Mouse (Mus musculus): ENCODE data around the gene Suds3. TPM values are rescaled to one million over a fixed set of nuclear protein-coding genes. Genes with fewer than 3 reads are reported as not detected.

Gene Suds3
- total and polyA plus RNA-seq, 3 experiments: 67.8 to 102 TPM; not detected in 1

DNA sequence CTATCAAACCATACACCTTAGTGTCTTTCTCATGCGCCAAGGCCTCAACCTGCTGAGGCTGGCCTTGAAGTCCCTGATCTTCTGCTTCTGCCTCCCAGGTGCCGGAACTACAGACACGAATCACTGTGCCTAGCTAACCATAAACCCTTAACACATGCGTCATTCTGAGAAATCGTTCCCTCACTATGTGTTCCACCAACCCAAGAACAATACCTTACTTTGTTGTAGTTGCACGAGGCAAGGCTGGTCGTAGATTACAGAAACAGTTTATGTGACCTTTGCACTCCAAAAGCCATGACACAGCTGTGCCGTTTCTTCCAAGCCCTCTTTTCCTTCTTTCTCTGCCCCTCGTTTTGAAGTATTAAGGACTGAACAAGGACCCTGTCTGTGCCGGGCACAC lies 44.6 kb upstream of the Suds3 start:
- TF ChIP-seq GATA1 (IDR thresholded peaks at IDR 0.05; ENCODE audit: low read depth, low read length): no peak
- TF ChIP-seq MXI1 (IDR thresholded peaks at IDR 0.05; ENCODE audit: low read depth, low read length): no peak
- no peak for TF ChIP-seq SMC3 (IDR thresholded peaks at IDR 0.05; ENCODE audit: low read depth, low read length)
- no peak for TF ChIP-seq CHD2 (IDR thresholded peaks at IDR 0.05; ENCODE audit: low read length)
- TF ChIP-seq KAT2A (conservative IDR thresholded peaks at IDR 0.05; ENCODE audit: low read depth, low read length): no peak
- no peak for TF ChIP-seq TCF12 (IDR thresholded peaks at IDR 0.05; ENCODE audit: low read depth, low read length)
- TF ChIP-seq NELFE (IDR thresholded peaks at IDR 0.05; ENCODE audit: low read depth, low read length): no peak
- TF ChIP-seq BHLHE40 (IDR thresholded peaks at IDR 0.05; ENCODE audit: borderline replicate concordance, low read depth, low read length): no peak
- TF ChIP-seq ZC3H11A (IDR thresholded peaks at IDR 0.05; ENCODE audit: low read depth, low read length): no peak
- TF ChIP-seq ZMIZ1 (IDR thresholded peaks at IDR 0.05; ENCODE audit: low read depth, low read length): no peak
- TF ChIP-seq CTCF (IDR thresholded peaks at IDR 0.05 in 2 of 3, conservative IDR thresholded peaks at IDR 0.05 in 1 of 3; ENCODE audit: control insufficient read depth in 1 of 3, insufficient read depth in 1 of 3, low read depth in 2 of 3, low read length in 3 of 3, poor library complexity in 1 of 3, severe bottlenecking in 1 of 3): no peak
- no peak for TF ChIP-seq POLR2AphosphoS5 (IDR thresholded peaks at IDR 0.05; ENCODE audit: borderline replicate concordance, low read depth, low read length)
- Histone ChIP-seq H3K36me3 (ENCODE audit: control insufficient read depth in 1 of 2, insufficient read depth in 2 of 2, low read length in 2 of 2) (peaks cover 0 to 8% of the 10 kb centered on the region in 2 experiments; a peak in 2 of 4 replicates), H3K4me1 (ENCODE audit: control insufficient read depth in 1 of 2, insufficient read depth in 2 of 2, low read length in 2 of 2) (no peaks in the 10 kb centered on the region), H3K27ac (ENCODE audit: control insufficient read depth, low read depth, low read length) (no peak overlapping the region), H3K27me3 (ENCODE audit: control insufficient read depth in 1 of 2, insufficient read depth in 2 of 2, low read length in 2 of 2) (no peaks in the 10 kb centered on the region), H3K4me3 (ENCODE audit: control insufficient read depth in 1 of 2, insufficient read depth in 1 of 2, low read depth in 2 of 2, low read length in 2 of 2) (no peak overlapping the region), H3K9ac (ENCODE audit: control insufficient read depth, low read depth, low read length, poor library complexity, severe bottlenecking) (no peak overlapping the region), H3K79me2 (ENCODE audit: control insufficient read depth, insufficient read depth, low read length, poor library complexity) (peaks cover 37% of the 10 kb centered on the region), H3K9me3 (replicated peaks; ENCODE audit: insufficient read depth, low read length) (no peaks in the 10 kb centered on the region)
- DNase-seq (ENCODE audit: low read depth, low spot score): no peak

DNA sequence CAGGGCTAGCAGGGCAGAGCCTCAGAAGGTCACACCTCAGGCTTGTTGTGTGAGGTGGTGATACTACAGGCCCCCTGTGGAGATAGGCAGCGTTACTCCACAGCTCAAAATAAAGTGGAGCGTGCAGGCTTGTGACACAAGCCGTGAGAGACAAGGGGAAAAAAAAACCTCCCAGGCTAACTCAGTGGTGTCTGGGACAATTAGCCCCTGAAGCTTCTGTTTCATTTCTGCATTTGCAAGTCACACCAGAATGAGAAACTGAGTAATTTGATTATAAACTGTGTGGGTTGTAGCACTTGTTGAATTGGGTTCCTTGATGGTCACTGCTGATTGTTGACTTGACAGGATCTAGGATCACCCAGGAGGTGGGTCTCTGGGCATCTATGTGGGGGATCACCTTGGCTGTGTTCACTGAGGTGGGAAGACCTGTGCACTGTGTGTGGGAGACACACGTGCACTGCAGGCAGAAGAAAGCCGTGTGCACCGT lies 43.9 kb upstream of the Suds3 start:
- no peak for TF ChIP-seq NRF1 (IDR thresholded peaks at IDR 0.05; ENCODE audit: insufficient read depth, low read depth, low read length, poor library complexity, severe bottlenecking)
- no peak for TF ChIP-seq POLR2A (IDR thresholded peaks at IDR 0.05; ENCODE audit: control insufficient read depth in 1 of 2, insufficient read depth in 1 of 2, low read depth in 1 of 2, low read length in 2 of 2, poor library complexity in 1 of 2)
- no peak for TF ChIP-seq MEF2A (IDR thresholded peaks at IDR 0.05; ENCODE audit: extremely low read depth, insufficient replicate concordance, low read depth, low read length, poor library complexity, severe bottlenecking)
- TF ChIP-seq TCF12 (IDR thresholded peaks at IDR 0.05; ENCODE audit: low read depth, low read length): no peak
- TF ChIP-seq BHLHE40 (IDR thresholded peaks at IDR 0.05; ENCODE audit: borderline replicate concordance, low read depth, low read length): no peak
- no peak for TF ChIP-seq JUND (IDR thresholded peaks at IDR 0.05; ENCODE audit: low read depth, low read length)
- no peak for TF ChIP-seq CHD1 (IDR thresholded peaks at IDR 0.05; ENCODE audit: low read depth, low read length)
- no peak for TF ChIP-seq ZC3H11A (IDR thresholded peaks at IDR 0.05; ENCODE audit: low read depth, low read length)
- no peak for TF ChIP-seq USF1 (IDR thresholded peaks at IDR 0.05; ENCODE audit: low read depth, low read length)
- no peak for TF ChIP-seq NELFE (IDR thresholded peaks at IDR 0.05; ENCODE audit: low read depth, low read length)
- Histone ChIP-seq H3K36me3 (ENCODE audit: control insufficient read depth in 1 of 2, insufficient read depth in 2 of 2, low read length in 2 of 2) (peaks cover 0 to 10% of the 10 kb centered on the region in 2 experiments; a peak in 2 of 4 replicates), H3K9me3 (replicated peaks; ENCODE audit: insufficient read depth, low read length) (no peaks in the 10 kb centered on the region), H3K9ac (ENCODE audit: control insufficient read depth, low read depth, low read length, poor library complexity, severe bottlenecking) (no peak overlapping the region), H3K27ac (ENCODE audit: control insufficient read depth, low read depth, low read length) (no peak overlapping the region), H3K79me2 (ENCODE audit: control insufficient read depth, insufficient read depth, low read length, poor library complexity) (peaks cover 35% of the 10 kb centered on the region), H3K4me3 (ENCODE audit: control insufficient read depth in 1 of 2, insufficient read depth in 1 of 2, low read depth in 2 of 2, low read length in 2 of 2) (no peak overlapping the region), H3K27me3 (ENCODE audit: control insufficient read depth in 1 of 2, insufficient read depth in 2 of 2, low read length in 2 of 2) (no peaks in the 10 kb centered on the region), H3K4me1 (ENCODE audit: control insufficient read depth in 1 of 2, insufficient read depth in 2 of 2, low read length in 2 of 2) (no peaks in the 10 kb centered on the region)
- no peak for DNase-seq (ENCODE audit: low read depth, low spot score)

Measured in MEL (cell line).